Mouse (Mus musculus) heart, postnatal 0 days (tissue): ENCODE results near the gene Tbx2. TPM values are rescaled to one million over a fixed set of nuclear protein-coding genes. Genes with fewer than 3 reads are reported as not detected.

ENCODE experiments used
- ATAC-seq: fragments of 200-750 bp; cut with Nextera tagmentation; 2 replicates; pipeline ENCODE4 v1.8.0; 2017; ENCODE audit warnings: low read depth, moderate number of reproducible peaks, moderate library complexity; ENCODE audit not compliant: insufficient read depth
- DNase-seq: peaks from one replicate; pipeline ENCODE4 v3.0.0-alpha.2; 2016; ENCODE audit warnings: low spot score
- H3K27ac ChIP-seq: fragments of 300-500 bp; sonication (generic); 2 replicates; pipeline ENCODE4 v1.5.1; 2014; ENCODE audit warnings: low read depth, mild to moderate bottlenecking
- H3K27me3 ChIP-seq: fragments of 300-500 bp; sonication (generic); 2 replicates; pipeline ENCODE4 v1.6.1; 2014; ENCODE audit warnings: low read length, mixed read lengths; ENCODE audit not compliant: control insufficient read depth, insufficient read depth
- H3K36me3 ChIP-seq: fragments of 300-500 bp; sonication (generic); replicated peaks from 2 replicates; pipeline ENCODE4 v1.6.1; 2014; ENCODE audit warnings: low read length, mixed read lengths; ENCODE audit not compliant: control insufficient read depth, insufficient read depth
- H3K4me1 ChIP-seq: fragments of 300-500 bp; sonication (generic); 2 replicates; pipeline ENCODE4 v1.6.1; 2014; ENCODE audit warnings: antibody characterized with exemption; ENCODE audit not compliant: control insufficient read depth, insufficient read depth
- H3K4me2 ChIP-seq: fragments of 300-500 bp; sonication (generic); 2 replicates; pipeline ENCODE4 v1.6.1; 2014; ENCODE audit warnings: low read depth, mild to moderate bottlenecking, low read length, moderate library complexity
- H3K4me3 ChIP-seq: fragments of 300-500 bp; sonication (generic); 2 replicates; pipeline ENCODE4 v1.5.1; 2014; ENCODE audit warnings: low read depth, low read length
- H3K9ac ChIP-seq: fragments of 300-500 bp; sonication (generic); replicated peaks from 2 replicates; pipeline ENCODE4 v1.6.1; 2014; ENCODE audit warnings: low read depth, low read length, mixed read lengths
- H3K9me3 ChIP-seq: fragments of 300-500 bp; sonication (generic); replicated peaks from 2 replicates; pipeline ENCODE4 v1.6.1; 2016; ENCODE audit warnings: low read length; ENCODE audit not compliant: control insufficient read depth
- CTCF ChIP-seq: IDR thresholded peaks from 2 replicates; pipeline ENCODE4 v1.5.1; 2016; ENCODE audit warnings: antibody characterized with exemption, control low read depth, low read depth
- EP300 ChIP-seq: IDR thresholded peaks from 2 replicates; pipeline ENCODE4 v1.6.1; 2016; ENCODE audit warnings: antibody characterized with exemption, low read depth
- WGBS: fragments of 180-500 bp; shearing (Covaris S2); extraction: QIAGEN DNeasy Blood & Tissue Kit; methylation state at CpG from one replicate; pipeline ENCODE4 v1.1.7; 2014; 5-methylcytosine and 5-hydroxymethylcytosine counted together
- polyA plus RNA-seq: library from polyadenylated mRNA; unstranded; fragments of >200 nt; fragmentation: Nextera tagmentation; extraction: Ambion mirVana; gene quantifications from 2 replicates; pipeline ENCODE4 v1.2.1, GENCODE M21; 2015
- total RNA-seq: library from RNA; depleted of rRNA; stranded (reverse); fragments of >200 nt; gene quantifications from 2 replicates; pipeline ENCODE4 v1.2.3, GENCODE M21; 2014; ENCODE audit warnings: low replicate concordance

Gene Tbx2
- total and polyA plus RNA-seq, 2 experiments from 2014 or later, result 1.3 to 8.5 TPM

DNA sequence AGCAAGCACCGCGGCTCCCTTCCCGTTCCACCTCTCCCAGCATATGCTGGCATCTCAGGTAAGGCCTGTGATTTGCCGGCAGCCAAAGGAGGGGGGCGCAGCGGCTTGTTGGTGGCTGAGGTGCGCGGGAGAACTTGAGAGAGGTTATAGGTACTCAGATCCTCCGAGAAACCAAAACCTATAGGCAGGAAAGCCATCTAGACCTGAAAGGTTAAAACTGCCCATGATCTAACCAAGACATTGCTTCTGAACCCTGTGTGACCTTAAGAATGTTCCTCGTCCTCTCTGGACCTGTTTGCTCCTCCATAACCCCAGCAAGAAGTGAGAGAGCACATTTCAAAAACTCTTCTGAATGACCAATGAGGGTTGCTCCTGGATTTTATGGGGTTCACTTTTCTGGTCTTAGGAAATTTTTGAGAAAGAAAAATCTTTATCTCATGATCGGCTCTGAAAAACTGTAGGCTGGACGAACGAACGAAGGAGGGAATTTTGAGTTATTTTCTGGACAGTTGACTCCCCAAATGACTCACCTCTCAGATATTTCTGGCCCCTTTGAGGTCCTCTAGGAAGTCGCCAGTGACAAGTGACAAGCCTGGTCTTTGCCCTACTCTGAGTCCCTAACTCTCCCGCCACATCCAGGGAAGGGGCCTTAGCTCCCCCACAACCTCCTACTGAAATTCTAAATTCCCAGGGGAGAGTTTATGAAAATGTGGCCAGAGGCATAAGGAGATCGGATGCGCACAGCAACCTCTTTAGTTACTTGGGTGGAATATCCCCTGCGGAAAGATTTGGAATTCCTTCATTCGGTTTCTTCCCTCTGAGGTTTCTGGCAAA lies 6.3 kb downstream of the Tbx2 start:
- H3K9ac ChIP-seq, result peak overlapping the region; percentile 14; the same call in 1 of the 2 replicates
- H3K9me3 ChIP-seq, result no peaks in the 10 kb centered on the region
- H3K4me3 ChIP-seq, result peak overlapping the region; percentile 46
- TF ChIP-seq EP300 (no peak), CTCF (no peak)
- DNase-seq (no peak), ATAC-seq (no peak)
- 34% methylated on average over 20 of the region's 20 CpGs for WGBS
- H3K27me3 ChIP-seq, result peaks cover 91% of the 10 kb centered on the region
- peak overlapping the region; percentile 60 for H3K4me2 ChIP-seq
- no peak overlapping the region for H3K27ac ChIP-seq
- peaks cover 12% of the 10 kb centered on the region; the same call in 1 of the 2 replicates for H3K4me1 ChIP-seq
- H3K36me3 ChIP-seq, result no peaks in the 10 kb centered on the region

- H3K27ac ChIP-seq, result no peak overlapping the region
- no peak overlapping the region for H3K4me3 ChIP-seq
- peaks cover 83% of the 10 kb centered on the region for H3K27me3 ChIP-seq
- H3K4me1 ChIP-seq, result peaks cover 12% of the 10 kb centered on the region; the same call in 1 of the 2 replicates
- DNase-seq (no peak), ATAC-seq (no peak)
- 56% methylated on average over 7 of the region's 7 CpGs for WGBS
- H3K9ac ChIP-seq, result no peak overlapping the region
- H3K9me3 ChIP-seq, result no peaks in the 10 kb centered on the region
- TF ChIP-seq CTCF (no peak), EP300 (no peak)
- H3K36me3 ChIP-seq, result no peaks in the 10 kb centered on the region
- H3K4me2 ChIP-seq, result 0 out of 2 replicates have a peak overlapping the region, but pooled peaks have one; percentile 2
These were observed 7.1 kb downstream of the Tbx2 start for GRCm38 (mm10) chr11:85839258-85840030.

DNA sequence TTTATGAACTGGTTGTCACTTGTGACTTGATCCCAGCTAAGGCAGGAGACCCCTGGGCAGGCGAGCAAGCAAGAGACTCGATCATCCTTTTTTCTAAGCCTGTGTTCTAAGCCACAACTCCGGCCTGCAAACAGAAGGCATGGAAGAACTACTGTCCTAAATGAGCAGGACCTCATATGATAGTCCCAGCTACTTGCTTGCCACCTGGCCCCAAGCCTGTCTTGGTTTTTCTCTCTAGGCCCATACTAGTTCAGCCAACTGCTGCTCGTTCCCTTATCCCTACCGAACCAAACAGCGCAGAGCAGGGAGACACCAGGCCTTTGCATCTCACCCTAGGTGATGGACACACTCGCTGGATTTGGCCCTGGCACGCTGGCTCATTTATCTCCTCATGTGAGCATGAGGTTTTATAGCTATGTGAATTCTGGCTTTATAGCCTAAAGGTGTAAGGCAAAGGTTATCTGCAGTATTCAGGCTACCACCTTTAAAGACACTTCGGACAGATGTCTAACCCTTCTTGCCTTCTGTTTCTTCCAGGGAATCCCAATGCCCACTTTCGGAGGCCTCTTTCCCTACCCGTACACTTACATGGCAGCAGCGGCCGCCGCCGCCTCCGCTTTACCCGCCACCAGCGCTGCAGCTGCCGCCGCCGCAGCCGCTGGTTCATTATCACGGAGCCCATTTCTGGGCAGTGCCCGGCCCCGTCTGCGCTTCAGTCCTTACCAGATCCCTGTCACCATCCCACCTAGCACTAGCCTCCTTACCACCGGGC lies 7.9 kb downstream of the Tbx2 start:
- H3K9me3 ChIP-seq, result no peaks in the 10 kb centered on the region
- peaks cover 12% of the 10 kb centered on the region; the same call in 1 of the 2 replicates for H3K4me1 ChIP-seq
- H3K27me3 ChIP-seq, result peaks cover 80% of the 10 kb centered on the region
- H3K4me2 ChIP-seq, result 0 out of 2 replicates have a peak overlapping the region, but pooled peaks have one; percentile 12
- TF ChIP-seq EP300 (no peak), CTCF (no peak)
- peak overlapping the region; percentile 13; the same call in 1 of the 2 replicates for H3K4me3 ChIP-seq
- no peak overlapping the region for H3K9ac ChIP-seq
- no peak overlapping the region for H3K27ac ChIP-seq
- WGBS, result 39% methylated on average over 27 of the region's 27 CpGs
- H3K36me3 ChIP-seq, result no peaks in the 10 kb centered on the region
- DNase-seq, result peak; percentile 8
- no peak for ATAC-seq

GRCm38 (mm10) chr11:85840803-85841145 lies 8.4 kb downstream of the Tbx2 start:
- Histone ChIP-seq H3K4me3 (peak overlapping the region; percentile 13; the same call in 1 of the 2 replicates), H3K4me1 (peaks cover 12% of the 10 kb centered on the region; the same call in 1 of the 2 replicates), H3K9ac (no peak overlapping the region), H3K27ac (no peak overlapping the region), H3K27me3 (peaks cover 80% of the 10 kb centered on the region), H3K4me2 (0 out of 2 replicates have a peak overlapping the region, but pooled peaks have one; percentile 12), H3K9me3 (no peaks in the 10 kb centered on the region), H3K36me3 (no peaks in the 10 kb centered on the region)
- 25% methylated on average over 21 of the region's 21 CpGs for WGBS
- no peak for ATAC-seq
- DNase-seq, result peak; percentile 3
- no peak for TF ChIP-seq CTCF
- no peak for TF ChIP-seq EP300

GRCm38 (mm10) chr11:85841211-85841681 lies 8.9 kb downstream of the Tbx2 start:
- Histone ChIP-seq H3K9me3 (no peaks in the 10 kb centered on the region), H3K9ac (no peak overlapping the region), H3K36me3 (no peaks in the 10 kb centered on the region), H3K27ac (no peak overlapping the region), H3K4me3 (peak overlapping the region; percentile 36; the same call in 1 of the 2 replicates), H3K4me2 (peak overlapping the region; percentile 66), H3K4me1 (peaks cover 12% of the 10 kb centered on the region; the same call in 1 of the 2 replicates), H3K27me3 (peaks cover 79% of the 10 kb centered on the region)
- peak; percentile 41 for DNase-seq
- TF ChIP-seq CTCF, result 0 out of 2 replicates have a peak, but pooled peaks have one; percentile 7
- no peak for TF ChIP-seq EP300
- ATAC-seq, result no peak
- WGBS, result 33% methylated on average over 8 of the region's 8 CpGs
